8 mouse cellular contexts compared by ENCODE assay signal in genomic region chr17:78936466-78937228, GRCm38 (mm10). TPM values are rescaled to one million over a fixed set of nuclear protein-coding genes. Genes with fewer than 3 reads are reported as not detected.
DNase-seq lines count a peak whose midpoint lies in the region; ATAC-seq and TF ChIP-seq lines count a peak whose summit lies in the region.

TSS of gene Cebpz (minus strand) at chr17:78937066.
TSS of gene Ndufaf7 (plus strand) at chr17:78937136.

- no peaks in the 10 kb centered on the region for H3K9me3 ChIP-seq in forebrain, embryonic 10.5 days
- no peaks in the 10 kb centered on the region for H3K9me3 ChIP-seq in heart, embryonic 15.5 days (replicated peaks)
- no peaks in the 10 kb centered on the region for H3K9me3 ChIP-seq in liver, embryonic 14.5 days (ENCODE audit: control insufficient read depth, low read length)
- no peaks in the 10 kb centered on the region for H3K9me3 ChIP-seq in neural tube, embryonic 11.5 days (ENCODE audit: control insufficient read depth, low read length)
- H3K9me3 ChIP-seq in stomach, postnatal 0 days (ENCODE audit: control insufficient read depth, low read length) = no peaks in the 10 kb centered on the region

- DNase-seq in c-Kit-negative CD71-positive TER-119-positive erythroid progenitor cells, embryonic 14.5 days (ENCODE audit: low read depth, low spot score) = peak; percentile 98
- DNase-seq in forebrain, embryonic 10.5 days (ENCODE audit: extremely low spot score, low spot score) = peak; percentile 97
- peak; percentile 98 for DNase-seq in kidney, postnatal 25 days
- peak; percentile 96 to 98 (median 97) for DNase-seq in liver, embryonic 14.5 days (ENCODE audit: low read depth in 3 of 3, low spot score in 3 of 3)
- peak; percentile 99 for DNase-seq in neural tube, embryonic 11.5 days (ENCODE audit: low spot score)
- DNase-seq in stomach, postnatal 0 days (ENCODE audit: low spot score) = peak; percentile 98

- TF ChIP-seq EP300 in liver, embryonic 14.5 days (IDR thresholded peaks at IDR 0.05; ENCODE audit: low read depth) = no peak
- no peak for TF ChIP-seq EP300 in stomach, postnatal 0 days (optimal IDR thresholded peaks at IDR 0.05)

- peaks cover 48% of the 10 kb centered on the region for H3K36me3 ChIP-seq in forebrain, embryonic 10.5 days (replicated peaks)
- peaks cover 40% of the 10 kb centered on the region for H3K36me3 ChIP-seq in heart, embryonic 15.5 days
- H3K36me3 ChIP-seq in liver, embryonic 14.5 days (replicated peaks; ENCODE audit: control insufficient read depth, insufficient read depth, low read depth) = peaks cover 28% of the 10 kb centered on the region
- H3K36me3 ChIP-seq in neural tube, embryonic 11.5 days (ENCODE audit: control insufficient read depth, insufficient read depth, low read length) = peaks cover 6% of the 10 kb centered on the region; the same call in 1 of the 2 replicates
- H3K36me3 ChIP-seq in stomach, postnatal 0 days (ENCODE audit: control insufficient read depth, insufficient read depth, low read length) = peaks cover 5% of the 10 kb centered on the region; the same call in 1 of the 2 replicates

- TF ChIP-seq CTCF in liver, embryonic 14.5 days (IDR thresholded peaks at IDR 0.05; ENCODE audit: low read depth) = no peak
- no peak for TF ChIP-seq CTCF in stomach, postnatal 0 days (IDR thresholded peaks at IDR 0.05; ENCODE audit: low read depth)

- H3K27me3 ChIP-seq in forebrain, embryonic 10.5 days (ENCODE audit: poor library complexity, severe bottlenecking) = no peaks in the 10 kb centered on the region
- no peaks in the 10 kb centered on the region for H3K27me3 ChIP-seq in heart, embryonic 15.5 days
- no peaks in the 10 kb centered on the region for H3K27me3 ChIP-seq in liver, embryonic 14.5 days (ENCODE audit: control insufficient read depth, insufficient read depth, low read length)
- no peaks in the 10 kb centered on the region for H3K27me3 ChIP-seq in neural tube, embryonic 11.5 days (ENCODE audit: control insufficient read depth, insufficient read depth, low read length)
- H3K27me3 ChIP-seq in stomach, postnatal 0 days (ENCODE audit: control insufficient read depth, insufficient read depth, low read length) = no peaks in the 10 kb centered on the region

- peak within 1 kb of the TSS; percentile 75 for H3K9ac ChIP-seq in heart, embryonic 15.5 days
- H3K9ac ChIP-seq in liver, embryonic 14.5 days (replicated peaks) = peak within 1 kb of the TSS; percentile 85
- H3K9ac ChIP-seq in neural tube, embryonic 11.5 days (ENCODE audit: low read length) = peak within 1 kb of the TSS; percentile 72
- peak within 1 kb of the TSS; percentile 82 for H3K9ac ChIP-seq in stomach, postnatal 0 days (ENCODE audit: low read length)

- peak within 1 kb of the TSS; percentile 90 for H3K4me3 ChIP-seq in forebrain, embryonic 10.5 days
- H3K4me3 ChIP-seq in heart, embryonic 15.5 days = peak within 1 kb of the TSS; percentile 76
- H3K4me3 ChIP-seq in liver, embryonic 14.5 days (ENCODE audit: insufficient read depth in 1 of 2, low read depth in 2 of 2, low read length in 2 of 2) = peak within 1 kb of the TSS; percentile 90 to 97
- peak within 1 kb of the TSS; percentile 80 for H3K4me3 ChIP-seq in neural tube, embryonic 11.5 days (ENCODE audit: low read depth, low read length)
- H3K4me3 ChIP-seq in stomach, postnatal 0 days (ENCODE audit: low read depth, low read length) = peak within 1 kb of the TSS; percentile 84

- WGBS in forebrain, embryonic 10.5 days = under 1% methylated on average over 45 of the region's 45 CpGs
- under 1% methylated on average over 45 of the region's 45 CpGs for WGBS in heart, embryonic 15.5 days
- WGBS in liver, embryonic 14.5 days (ENCODE audit: insufficient replicate concordance) = under 1% methylated on average over 45 of the region's 45 CpGs
- under 1% methylated on average over 45 of the region's 45 CpGs for WGBS in neural tube, embryonic 11.5 days
- WGBS in stomach, postnatal 0 days = under 1% methylated on average over 45 of the region's 45 CpGs

- peak; percentile 99 for ATAC-seq in CD4-positive, CD25-positive, alpha-beta regulatory T cell, adult 4 months
- ATAC-seq in heart, embryonic 15.5 days (replicated peaks; ENCODE audit: insufficient number of reproducible peaks, insufficient read depth, low FRiP score, low read depth) = peak; percentile 99
- peak; percentile 99 for ATAC-seq in liver, embryonic 14.5 days (ENCODE audit: insufficient read depth)
- ATAC-seq in neural tube, embryonic 11.5 days (ENCODE audit: insufficient read depth, low FRiP score, low TSS enrichment) = peak; percentile 98
- peak; percentile 100 for ATAC-seq in stomach, postnatal 0 days (ENCODE audit: low FRiP score, low TSS enrichment)

- H3K4me1 ChIP-seq in forebrain, embryonic 10.5 days = peaks cover 19% of the 10 kb centered on the region
- H3K4me1 ChIP-seq in heart, embryonic 15.5 days (replicated peaks) = peaks cover 17% of the 10 kb centered on the region
- H3K4me1 ChIP-seq in liver, embryonic 14.5 days (replicated peaks; ENCODE audit: control insufficient read depth in 2 of 2, insufficient read depth in 2 of 2, low read length in 1 of 2) = peaks cover 7 to 12% of the 10 kb centered on the region in 2 experiments
- H3K4me1 ChIP-seq in neural tube, embryonic 11.5 days (ENCODE audit: control insufficient read depth, insufficient read depth, low read length) = peaks cover 4% of the 10 kb centered on the region; the same call in 1 of the 2 replicates
- H3K4me1 ChIP-seq in stomach, postnatal 0 days (replicated peaks; ENCODE audit: control insufficient read depth, insufficient read depth) = no peaks in the 10 kb centered on the region

- H3K4me2 ChIP-seq in heart, embryonic 15.5 days = peak within 1 kb of the TSS; percentile 79
- peak within 1 kb of the TSS; percentile 76 for H3K4me2 ChIP-seq in liver, embryonic 14.5 days (ENCODE audit: low read depth)
- peak within 1 kb of the TSS; percentile 62 for H3K4me2 ChIP-seq in neural tube, embryonic 11.5 days (ENCODE audit: low read depth)
- peak within 1 kb of the TSS; percentile 87 for H3K4me2 ChIP-seq in stomach, postnatal 0 days (replicated peaks; ENCODE audit: low read depth)

- H3K27ac ChIP-seq in forebrain, embryonic 10.5 days = peak within 1 kb of the TSS; percentile 84
- H3K27ac ChIP-seq in heart, embryonic 15.5 days = peak within 1 kb of the TSS; percentile 51; the same call in 1 of the 2 replicates
- no peak within 1 kb of the TSS; the same call in 1 of the 2 replicates for H3K27ac ChIP-seq in liver, embryonic 14.5 days
- no peak within 1 kb of the TSS for H3K27ac ChIP-seq in neural tube, embryonic 11.5 days (ENCODE audit: low read depth, low read length)
- H3K27ac ChIP-seq in stomach, postnatal 0 days (replicated peaks) = peak within 1 kb of the TSS; percentile 73

RNA-seq across cellular contexts. Expression of gene Cebpz, which starts in this region (rescaled TPM):
- 10 to 100 TPM; 51.9 to 81.0 TPM for polyA plus RNA-seq in CD4-positive, CD25-positive, alpha-beta regulatory T cell, adult 4 months (2017; shearing (Covaris generic))
- polyA plus RNA-seq in forebrain, embryonic 10.5 days (2016; fragmentation: Nextera tagmentation; extraction: Ambion mirVana) = 60.4 and 61.9 TPM in 2 replicates
- 27.2 and 33.3 TPM in 2 replicates for polyA plus RNA-seq in heart, embryonic 15.5 days (2015; fragmentation: Nextera tagmentation; extraction: Ambion mirVana)
- polyA plus RNA-seq in liver, embryonic 14.5 days (2012; rRNA removed) = 6.0 and 9.3 TPM in 2 replicates
- 26.5 and 27.3 TPM in 2 replicates for polyA plus RNA-seq in liver, embryonic 14.5 days (2014; fragmentation: Nextera tagmentation; extraction: Ambion mirVana)
- 56.8 and 57.6 TPM in 2 replicates for polyA plus RNA-seq in neural tube, embryonic 11.5 days (2014; fragmentation: Nextera tagmentation; extraction: Ambion mirVana)
- 32.6 and 44.7 TPM in 2 replicates for polyA plus RNA-seq in stomach, postnatal 0 days (2015; fragmentation: Nextera tagmentation; extraction: Ambion mirVana)

RNA-seq across cellular contexts. Expression of gene Ndufaf7, which starts in this region (rescaled TPM):
- 10 to 100 TPM; 57.6 to 60.1 TPM for polyA plus RNA-seq in CD4-positive, CD25-positive, alpha-beta regulatory T cell, adult 4 months (2017; shearing (Covaris generic))
- polyA plus RNA-seq in forebrain, embryonic 10.5 days (2016; fragmentation: Nextera tagmentation; extraction: Ambion mirVana) = 46.0 and 49.4 TPM in 2 replicates
- polyA plus RNA-seq in heart, embryonic 15.5 days (2015; fragmentation: Nextera tagmentation; extraction: Ambion mirVana) = 57.2 and 58.0 TPM in 2 replicates
- 7.8 and 11.0 TPM in 2 replicates for polyA plus RNA-seq in liver, embryonic 14.5 days (2012; rRNA removed)
- 22.5 and 26.4 TPM in 2 replicates for polyA plus RNA-seq in liver, embryonic 14.5 days (2014; fragmentation: Nextera tagmentation; extraction: Ambion mirVana)
- polyA plus RNA-seq in neural tube, embryonic 11.5 days (2014; fragmentation: Nextera tagmentation; extraction: Ambion mirVana) = 48.3 and 53.3 TPM in 2 replicates
- polyA plus RNA-seq in stomach, postnatal 0 days (2015; fragmentation: Nextera tagmentation; extraction: Ambion mirVana) = 37.8 and 40.6 TPM in 2 replicates

Comparison
In these comparisons a context has a peak if more than half of its experiments do, and no peak if none do; other contexts are left out.
1. H3K27ac ChIP-seq: peak in forebrain, embryonic 10.5 days (single experiment), heart, embryonic 15.5 days (single experiment) and stomach, postnatal 0 days (single experiment); none in liver, embryonic 14.5 days (single experiment) and neural tube, embryonic 11.5 days (single experiment).
2. Peak in every context shown above with its lines, with median percentiles within 50 percentile points of each other: ATAC-seq, DNase-seq, H3K4me3 ChIP-seq, H3K4me2 ChIP-seq and H3K9ac ChIP-seq.